Mouse (Mus musculus) colon, adult 2 months (tissue): ENCODE data around the gene Hgfac. TPM values are rescaled to one million over a fixed set of nuclear protein-coding genes. Genes with fewer than 3 reads are reported as not detected.

Experiments
- polyA plus RNA-seq: library from polyadenylated mRNA; depleted of rRNA; stranded (reverse); fragments of >200 nt; gene quantifications from 2 replicates; pipeline ENCODE4 v1.2.3, GENCODE M21; 2012; rRNA removed

Hgfac gene
- polyA plus RNA-seq = 870 and 897 TPM in 2 replicates

GRCm38 (mm10) chr5:35041268-35041829 is at the start of gene Hgfac:
Gene Hgfac, plus strand, starts transcription at chr5:35041509.

GRCm38 (mm10) chr5:35056604-35057432 is 15.5 kb downstream of the Hgfac start, which contains the start of gene Dok7:
Gene Dok7, plus strand, starts transcription at chr5:35056766.

Other genes with a start within 250 kb of the Hgfac start
- 6.2 and 8.0 TPM in 2 replicates for gene Msantd1, start 133.5 kb upstream of the Hgfac start, polyA plus RNA-seq
- gene Rgs12, start 92.1 kb upstream of the Hgfac start, polyA plus RNA-seq = 7.8 and 11.2 TPM in 2 replicates
- gene Dok7, start 15.3 kb downstream of the Hgfac start, polyA plus RNA-seq = 9.2 and 9.5 TPM in 2 replicates
- 25.9 and 29.8 TPM in 2 replicates for gene Lrpap1, start 64.3 kb downstream of the Hgfac start, polyA plus RNA-seq
- gene Adra2c, start 236.8 kb downstream of the Hgfac start, polyA plus RNA-seq = 2.1 and 2.4 TPM in 2 replicates